In the genomic region with DNA sequence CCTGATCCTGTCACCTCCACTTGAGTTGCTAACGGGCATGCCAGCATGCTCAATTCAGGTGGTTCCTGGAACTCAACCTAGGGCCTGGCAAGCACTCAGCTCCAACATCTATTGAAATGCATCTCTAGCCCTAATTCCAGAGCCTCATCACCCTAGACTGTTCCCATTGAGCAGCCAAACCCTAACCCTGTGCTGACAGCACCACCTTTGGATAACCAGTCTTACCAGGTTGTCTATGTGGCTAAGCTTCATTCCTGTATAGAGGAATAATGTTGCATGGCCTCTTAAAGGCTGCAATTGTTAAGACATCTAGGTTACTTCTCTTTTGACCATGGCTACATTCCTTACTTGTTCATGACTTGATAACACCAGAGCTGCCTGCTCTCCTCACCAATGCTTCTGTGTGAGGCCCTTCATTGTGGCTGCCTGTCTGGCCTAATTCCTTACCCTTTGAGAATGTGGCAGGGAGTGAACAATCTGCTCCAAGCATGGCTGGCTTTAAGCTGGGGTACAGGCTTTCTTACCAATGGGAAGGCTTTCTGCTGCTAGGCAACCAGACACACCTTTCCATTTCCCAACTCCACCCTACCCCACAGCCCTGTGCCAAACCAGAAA, we compare ENCODE assay signal across 9 mouse cellular contexts. TPM values are rescaled to one million over a fixed set of nuclear protein-coding genes. Genes with fewer than 3 reads are reported as not detected.
DNase-seq lines count a peak whose midpoint lies in the region; ATAC-seq and TF ChIP-seq lines count a peak whose summit lies in the region.
"Had no signal": no experiment of that assay in that cellular context is flagged by ENCODE, and none has a peak within 500 bp of the region (broad histone marks: within the 10 kb centered on the region; RNA-seq: fewer than 3 reads in every experiment).

No protein-coding gene starts in this region.

- H3K27me3 ChIP-seq in embryonic facial prominence, embryonic 10.5 days (replicated peaks; ENCODE audit: low read depth, poor library complexity, severe bottlenecking), result no peaks in the 10 kb centered on the region
- no peaks in the 10 kb centered on the region for H3K27me3 ChIP-seq in liver, postnatal 0 days (ENCODE audit: insufficient read depth, low read length)
- H3K27me3 ChIP-seq in stomach, embryonic 14.5 days (ENCODE audit: control insufficient read depth, insufficient read depth, low read length), result no peaks in the 10 kb centered on the region

- no peaks in the 10 kb centered on the region for H3K9me3 ChIP-seq in embryonic facial prominence, embryonic 10.5 days
- no peaks in the 10 kb centered on the region for H3K9me3 ChIP-seq in liver, postnatal 0 days (ENCODE audit: low read length)
- no peaks in the 10 kb centered on the region for H3K9me3 ChIP-seq in stomach, embryonic 14.5 days (ENCODE audit: control insufficient read depth, low read depth, low read length)

- peaks cover 27% of the 10 kb centered on the region for H3K4me1 ChIP-seq in embryonic facial prominence, embryonic 10.5 days
- H3K4me1 ChIP-seq in liver, postnatal 0 days (ENCODE audit: insufficient read depth), result peaks cover 17% of the 10 kb centered on the region
- no peaks in the 10 kb centered on the region for H3K4me1 ChIP-seq in stomach, embryonic 14.5 days (ENCODE audit: control insufficient read depth, insufficient read depth, low read length)

- peak overlapping the region; percentile 45; the same call in 1 of the 2 replicates for H3K4me3 ChIP-seq in embryonic facial prominence, embryonic 10.5 days
- H3K4me3 ChIP-seq in liver, postnatal 0 days (ENCODE audit: low read depth, low read length), result peak overlapping the region; percentile 2; the same call in 1 of the 2 replicates
- peak overlapping the region; percentile 15; the same call in 1 of the 2 replicates for H3K4me3 ChIP-seq in stomach, embryonic 14.5 days (ENCODE audit: low read depth, low read length)
- H3K4me3 ChIP-seq: erythroblast, embryonic 14.5 days had no signal

- no peak for ATAC-seq in liver, postnatal 0 days
- no peak for ATAC-seq in stomach, embryonic 14.5 days (ENCODE audit: insufficient number of reproducible peaks, insufficient read depth, low FRiP score, low read depth)
- no peak for ATAC-seq in cerebellum, adult (ENCODE audit: insufficient number of reproducible peaks, low FRiP score, low TSS enrichment)

- DNase-seq in right cerebral cortex, postnatal 10 days (ENCODE audit: low spot score in 2 of 2), result peak; percentile 39 to 42
- no peak for DNase-seq in right cerebral cortex, postnatal 4 days
- DNase-seq in embryonic facial prominence, embryonic 10.5 days (ENCODE audit: low spot score), result peak; percentile 56
- peak; percentile 30 for DNase-seq in heart, postnatal 4 days
- peak; percentile 19 for DNase-seq in liver, postnatal 0 days
- DNase-seq in frontal cortex, postnatal 36 days (ENCODE audit: low spot score in 2 of 2), result no peak

- no peak for TF ChIP-seq EP300 in liver, postnatal 0 days (IDR thresholded peaks at IDR 0.05; ENCODE audit: low read depth)

- no peak for TF ChIP-seq CTCF in liver, postnatal 0 days (IDR thresholded peaks at IDR 0.05; ENCODE audit: low read depth)

- WGBS in embryonic facial prominence, embryonic 10.5 days, result 39% methylated on average over 1 of the region's 1 CpGs
- WGBS in liver, postnatal 0 days (ENCODE audit: insufficient replicate concordance), result 69% methylated on average over 1 of the region's 1 CpGs
- WGBS in stomach, embryonic 14.5 days, result 19% methylated on average over 1 of the region's 1 CpGs

- no peak overlapping the region for H3K9ac ChIP-seq in liver, postnatal 0 days (replicated peaks)
- no peak overlapping the region; the same call in 1 of the 2 replicates for H3K9ac ChIP-seq in stomach, embryonic 14.5 days (replicated peaks; ENCODE audit: low read depth, low read length)

- peak overlapping the region; percentile 27; the same call in 1 of the 2 replicates for H3K4me2 ChIP-seq in liver, postnatal 0 days (ENCODE audit: low read depth, low read length)
- H3K4me2 ChIP-seq in stomach, embryonic 14.5 days (replicated peaks; ENCODE audit: low read depth, low read length), result peak overlapping the region; percentile 27

- peak overlapping the region; percentile 44; the same call in 1 of the 2 replicates for H3K27ac ChIP-seq in embryonic facial prominence, embryonic 10.5 days (replicated peaks)
- H3K27ac ChIP-seq in liver, postnatal 0 days (ENCODE audit: low read depth), result no peak overlapping the region
- peak overlapping the region; percentile 48; the same call in 1 of the 2 replicates for H3K27ac ChIP-seq in stomach, embryonic 14.5 days (ENCODE audit: low read length)

- H3K36me3 ChIP-seq in embryonic facial prominence, embryonic 10.5 days (replicated peaks), result peaks cover 26% of the 10 kb centered on the region
- peaks cover 10% of the 10 kb centered on the region for H3K36me3 ChIP-seq in liver, postnatal 0 days (replicated peaks; ENCODE audit: insufficient read depth, low read length)
- H3K36me3 ChIP-seq in stomach, embryonic 14.5 days (ENCODE audit: control insufficient read depth, insufficient read depth, low read length), result peaks cover 16% of the 10 kb centered on the region

RNA-seq across cellular contexts. Expression of gene Actg1, which starts 3.2 kb away (rescaled TPM):
- polyA plus RNA-seq in embryonic facial prominence, embryonic 10.5 days (2016; fragmentation: Nextera tagmentation; extraction: Ambion mirVana), result 3,067 and 3,150 TPM in 2 replicates
- 1,000 to 10,000 TPM in 1 of 2 experiments, 100 to 1,000 TPM in 1; 930 to 1,002 TPM for total RNA-seq in heart, postnatal 4 days (2021)
- polyA plus RNA-seq in liver, postnatal 0 days (2015; fragmentation: Nextera tagmentation; extraction: Ambion mirVana), result 463 and 498 TPM in 2 replicates
- polyA plus RNA-seq in stomach, embryonic 14.5 days (2014; fragmentation: Nextera tagmentation; extraction: Ambion mirVana), result 2,902 and 3,014 TPM in 2 replicates

RNA-seq across cellular contexts. Expression of gene Fscn2, which starts 16.2 kb away (rescaled TPM):
- 0.10 and 0.19 TPM in 2 replicates for polyA plus RNA-seq in embryonic facial prominence, embryonic 10.5 days (2016; fragmentation: Nextera tagmentation; extraction: Ambion mirVana)
- under 1 TPM in 1 of 2 experiments, not detected in 1; 0.34 TPM for total RNA-seq in heart, postnatal 4 days (2021)
- polyA plus RNA-seq in liver, postnatal 0 days (2015; fragmentation: Nextera tagmentation; extraction: Ambion mirVana), result not detected in 2 replicates
- 0.30 and 0.59 TPM in 2 replicates for polyA plus RNA-seq in stomach, embryonic 14.5 days (2014; fragmentation: Nextera tagmentation; extraction: Ambion mirVana)
- polyA plus RNA-seq: erythroblast, embryonic 14.5 days had no signal

RNA-seq across cellular contexts. Expression of gene Faap100, which starts 33.4 kb away (rescaled TPM):
- polyA plus RNA-seq in embryonic facial prominence, embryonic 10.5 days (2016; fragmentation: Nextera tagmentation; extraction: Ambion mirVana), result 38.3 and 39.0 TPM in 2 replicates
- 10 to 100 TPM; 31.4 to 34.4 TPM for total RNA-seq in heart, postnatal 4 days (2021)
- polyA plus RNA-seq in liver, postnatal 0 days (2015; fragmentation: Nextera tagmentation; extraction: Ambion mirVana), result 5.5 and 5.8 TPM in 2 replicates
- polyA plus RNA-seq in stomach, embryonic 14.5 days (2014; fragmentation: Nextera tagmentation; extraction: Ambion mirVana), result 35.7 and 40.2 TPM in 2 replicates

Comparison
In these comparisons a context has a peak if more than half of its experiments do, and no peak if none do; other contexts are left out.
1. DNase-seq: peak in right cerebral cortex, postnatal 10 days (2 of 2), embryonic facial prominence, embryonic 10.5 days (single experiment), heart, postnatal 4 days (single experiment) and liver, postnatal 0 days (single experiment); none in right cerebral cortex, postnatal 4 days (single experiment) and frontal cortex, postnatal 36 days (0 of 2).
2. Peak in every context shown above with its lines, with median percentiles within 50 percentile points of each other: H3K4me3 ChIP-seq.